9 mouse cellular contexts compared by ENCODE assay signal in genomic region chr7:99706341-99707037, GRCm38 (mm10). TPM values are rescaled to one million over a fixed set of nuclear protein-coding genes. Genes with fewer than 3 reads are reported as not detected.
DNase-seq lines count a peak whose midpoint lies in the region; ATAC-seq and TF ChIP-seq lines count a peak whose summit lies in the region.
"Had no signal": no experiment of that assay in that cellular context is flagged by ENCODE, and none has a peak within 500 bp of the region (broad histone marks: within the 10 kb centered on the region; RNA-seq: fewer than 3 reads in every experiment).

No protein-coding gene starts in this region.

- peaks cover 39% of the 10 kb centered on the region for H3K4me1 ChIP-seq in midbrain, embryonic 10.5 days
- no peaks in the 10 kb centered on the region for H3K4me1 ChIP-seq in midbrain, postnatal 0 days (ENCODE audit: insufficient read depth, low read length)
- peaks cover 26% of the 10 kb centered on the region for H3K4me1 ChIP-seq in heart, embryonic 13.5 days
- H3K4me1 ChIP-seq in kidney, embryonic 16.5 days (ENCODE audit: insufficient read depth, low read length): peaks cover 19% of the 10 kb centered on the region
- H3K4me1 ChIP-seq in neural tube, embryonic 15.5 days: peaks cover 6% of the 10 kb centered on the region; the same call in 1 of the 2 replicates

- no peak overlapping the region for H3K4me3 ChIP-seq in midbrain, embryonic 10.5 days
- no peak overlapping the region for H3K4me3 ChIP-seq in midbrain, postnatal 0 days (ENCODE audit: low read depth, low read length)
- H3K4me3 ChIP-seq in heart, embryonic 13.5 days: peak overlapping the region; percentile 6; the same call in 1 of the 2 replicates
- H3K4me3 ChIP-seq in kidney, embryonic 16.5 days (ENCODE audit: low read length): 0 out of 2 replicates have a peak overlapping the region, but pooled peaks have one; percentile 1
- no peak overlapping the region for H3K4me3 ChIP-seq in neural tube, embryonic 15.5 days (replicated peaks)

- DNase-seq in midbrain, embryonic 10.5 days (ENCODE audit: low spot score): no peak
- DNase-seq in midbrain, postnatal 0 days (ENCODE audit: low spot score): no peak
- no peak for DNase-seq in layer of hippocampus, adult 8-10 months (ENCODE audit: low spot score in 2 of 2)
- no peak for DNase-seq in urinary bladder, postnatal 36 days (ENCODE audit: low spot score in 2 of 2)

- WGBS in midbrain, embryonic 10.5 days: 67% methylated on average over 4 of the region's 4 CpGs
- 78% methylated on average over 4 of the region's 4 CpGs for WGBS in midbrain, postnatal 0 days
- 38% methylated on average over 4 of the region's 4 CpGs for WGBS in heart, embryonic 13.5 days
- 56% methylated on average over 4 of the region's 4 CpGs for WGBS in kidney, embryonic 16.5 days
- WGBS in neural tube, embryonic 15.5 days: 56% methylated on average over 4 of the region's 4 CpGs

- H3K27me3 ChIP-seq in midbrain, embryonic 10.5 days (ENCODE audit: low read depth, poor library complexity, severe bottlenecking): peaks cover 7% of the 10 kb centered on the region; the same call in 1 of the 2 replicates
- H3K27me3 ChIP-seq in midbrain, postnatal 0 days (ENCODE audit: insufficient read depth, low read length): no peaks in the 10 kb centered on the region
- peaks cover 35% of the 10 kb centered on the region for H3K27me3 ChIP-seq in heart, embryonic 13.5 days (replicated peaks)
- no peaks in the 10 kb centered on the region for H3K27me3 ChIP-seq in kidney, embryonic 16.5 days (ENCODE audit: insufficient read depth, low read length)
- H3K27me3 ChIP-seq in neural tube, embryonic 15.5 days (replicated peaks): no peaks in the 10 kb centered on the region

- H3K36me3 ChIP-seq in midbrain, embryonic 10.5 days: no peaks in the 10 kb centered on the region
- no peaks in the 10 kb centered on the region for H3K36me3 ChIP-seq in midbrain, postnatal 0 days (ENCODE audit: insufficient read depth, low read length)
- H3K36me3 ChIP-seq in heart, embryonic 13.5 days: no peaks in the 10 kb centered on the region
- no peaks in the 10 kb centered on the region for H3K36me3 ChIP-seq in kidney, embryonic 16.5 days (ENCODE audit: insufficient read depth, low read length)
- no peaks in the 10 kb centered on the region for H3K36me3 ChIP-seq in neural tube, embryonic 15.5 days

- TF ChIP-seq CTCF in midbrain, postnatal 0 days (IDR thresholded peaks at IDR 0.05): no peak

- H3K9me3 ChIP-seq in midbrain, embryonic 10.5 days (replicated peaks): no peaks in the 10 kb centered on the region
- H3K9me3 ChIP-seq in midbrain, postnatal 0 days (ENCODE audit: low read length): no peaks in the 10 kb centered on the region
- no peaks in the 10 kb centered on the region for H3K9me3 ChIP-seq in heart, embryonic 13.5 days
- no peaks in the 10 kb centered on the region for H3K9me3 ChIP-seq in kidney, embryonic 16.5 days (ENCODE audit: low read length)
- no peaks in the 10 kb centered on the region for H3K9me3 ChIP-seq in neural tube, embryonic 15.5 days (replicated peaks)

- H3K4me2 ChIP-seq in midbrain, postnatal 0 days (ENCODE audit: low read depth, low read length, poor library complexity, severe bottlenecking): no peak overlapping the region
- 0 out of 2 replicates have a peak overlapping the region, but pooled peaks have one; percentile 10 for H3K4me2 ChIP-seq in heart, embryonic 13.5 days
- peak overlapping the region; percentile 22 for H3K4me2 ChIP-seq in kidney, embryonic 16.5 days (replicated peaks; ENCODE audit: low read depth, low read length)
- peak overlapping the region; percentile 20 for H3K4me2 ChIP-seq in neural tube, embryonic 15.5 days

- H3K9ac ChIP-seq in midbrain, postnatal 0 days (replicated peaks; ENCODE audit: low read length, poor library complexity, severe bottlenecking): no peak overlapping the region
- H3K9ac ChIP-seq in heart, embryonic 13.5 days: 0 out of 2 replicates have a peak overlapping the region, but pooled peaks have one; percentile 10
- 0 out of 2 replicates have a peak overlapping the region, but pooled peaks have one; percentile 6 for H3K9ac ChIP-seq in kidney, embryonic 16.5 days (replicated peaks; ENCODE audit: low read length)
- no peak overlapping the region for H3K9ac ChIP-seq in neural tube, embryonic 15.5 days (replicated peaks)

- ATAC-seq in midbrain, postnatal 0 days (ENCODE audit: low FRiP score): no peak
- ATAC-seq in heart, embryonic 13.5 days (ENCODE audit: extremely low read depth, insufficient number of reproducible peaks, low FRiP score, low TSS enrichment): no peak
- peak; percentile 84 for ATAC-seq in kidney, embryonic 16.5 days (ENCODE audit: low FRiP score, low TSS enrichment)
- no peak for ATAC-seq in neural tube, embryonic 15.5 days (ENCODE audit: low FRiP score)
- no peak for ATAC-seq in megakaryocyte progenitor cell, adult 5-6 weeks (replicated peaks; ENCODE audit: poor library complexity)

- H3K27ac ChIP-seq in midbrain, embryonic 10.5 days (replicated peaks): peak overlapping the region; percentile 24
- no peak overlapping the region for H3K27ac ChIP-seq in midbrain, postnatal 0 days (ENCODE audit: low read depth, low read length)
- no peak overlapping the region for H3K27ac ChIP-seq in heart, embryonic 13.5 days (replicated peaks)
- peak overlapping the region; percentile 78 for H3K27ac ChIP-seq in kidney, embryonic 16.5 days (ENCODE audit: low read length)
- peak overlapping the region; percentile 34 for H3K27ac ChIP-seq in neural tube, embryonic 15.5 days (replicated peaks)

RNA-seq across cellular contexts. Expression of gene Slco2b1, which starts 4.7 kb away (rescaled TPM):
- polyA plus RNA-seq in midbrain, embryonic 10.5 days (2016; fragmentation: Nextera tagmentation; extraction: Ambion mirVana): 2.1 and 3.2 TPM in 2 replicates
- 10.2 and 13.9 TPM in 2 replicates for total RNA-seq in midbrain, postnatal 0 days (2014; rRNA removed)
- 6.5 TPM in 2 replicates for polyA plus RNA-seq in midbrain, postnatal 0 days (2015; fragmentation: Nextera tagmentation; extraction: Ambion mirVana)
- 1.6 TPM in 2 replicates for polyA plus RNA-seq in heart, embryonic 13.5 days (2015; fragmentation: Nextera tagmentation; extraction: Ambion mirVana)
- 3.0 and 3.4 TPM in 2 replicates for polyA plus RNA-seq in kidney, embryonic 16.5 days (2015; fragmentation: Nextera tagmentation; extraction: Ambion mirVana)
- 6.1 and 8.7 TPM in 2 replicates for polyA plus RNA-seq in neural tube, embryonic 15.5 days (2015; fragmentation: Nextera tagmentation; extraction: Ambion mirVana)
- total RNA-seq in megakaryocyte progenitor cell, adult 5-6 weeks (2015): 0.07 and 0.10 TPM in 2 replicates
- total RNA-seq in megakaryocyte progenitor cell, adult 5-6 weeks (2017): 0.10 and 0.12 TPM in 2 replicates
- 10 to 100 TPM; 11.6 to 32.5 (median 21.0) TPM for total RNA-seq in layer of hippocampus, adult 8-10 months (2022)

RNA-seq across cellular contexts. Expression of gene Olfr520, which starts 23.6 kb away (rescaled TPM):
- not detected in 2 replicates for polyA plus RNA-seq in midbrain, embryonic 10.5 days (2016; fragmentation: Nextera tagmentation; extraction: Ambion mirVana)
- not detected in 2 replicates for total RNA-seq in midbrain, postnatal 0 days (2014; rRNA removed)
- polyA plus RNA-seq in midbrain, postnatal 0 days (2015; fragmentation: Nextera tagmentation; extraction: Ambion mirVana): not detected in 2 replicates
- not detected in 2 replicates for polyA plus RNA-seq in heart, embryonic 13.5 days (2015; fragmentation: Nextera tagmentation; extraction: Ambion mirVana)
- polyA plus RNA-seq in kidney, embryonic 16.5 days (2015; fragmentation: Nextera tagmentation; extraction: Ambion mirVana): not detected in 2 replicates
- not detected in 2 replicates for polyA plus RNA-seq in neural tube, embryonic 15.5 days (2015; fragmentation: Nextera tagmentation; extraction: Ambion mirVana)
- not detected in 2 replicates for total RNA-seq in megakaryocyte progenitor cell, adult 5-6 weeks (2015)
- total RNA-seq in megakaryocyte progenitor cell, adult 5-6 weeks (2017): not detected in 2 replicates
- total RNA-seq in layer of hippocampus, adult 8-10 months (2022): under 1 TPM in 1 of 4 experiments, not detected in 3; 0.34 TPM

RNA-seq across cellular contexts. Expression of gene Olfr521, which starts 56.8 kb away (rescaled TPM):
- polyA plus RNA-seq in midbrain, embryonic 10.5 days (2016; fragmentation: Nextera tagmentation; extraction: Ambion mirVana): not detected in 2 replicates
- not detected in 2 replicates for total RNA-seq in midbrain, postnatal 0 days (2014; rRNA removed)
- polyA plus RNA-seq in midbrain, postnatal 0 days (2015; fragmentation: Nextera tagmentation; extraction: Ambion mirVana): not detected in 2 replicates
- not detected in 2 replicates for polyA plus RNA-seq in heart, embryonic 13.5 days (2015; fragmentation: Nextera tagmentation; extraction: Ambion mirVana)
- polyA plus RNA-seq in kidney, embryonic 16.5 days (2015; fragmentation: Nextera tagmentation; extraction: Ambion mirVana): not detected in 2 replicates
- not detected in 2 replicates for polyA plus RNA-seq in neural tube, embryonic 15.5 days (2015; fragmentation: Nextera tagmentation; extraction: Ambion mirVana)
- not detected in 2 replicates for total RNA-seq in megakaryocyte progenitor cell, adult 5-6 weeks (2015)
- not detected in 2 replicates for total RNA-seq in megakaryocyte progenitor cell, adult 5-6 weeks (2017)
- not detected for total RNA-seq in layer of hippocampus, adult 8-10 months (2022)
- total RNA-seq: left cerebral cortex, postnatal 10 days had no signal

Comparison
In these comparisons a context has a peak if more than half of its experiments do, and no peak if none do; other contexts are left out.
1. H3K27ac ChIP-seq: peak in midbrain, embryonic 10.5 days (single experiment), kidney, embryonic 16.5 days (single experiment) and neural tube, embryonic 15.5 days (single experiment); none in midbrain, postnatal 0 days (single experiment) and heart, embryonic 13.5 days (single experiment).
2. H3K4me3 ChIP-seq: peak in heart, embryonic 13.5 days (single experiment) and kidney, embryonic 16.5 days (single experiment); none in midbrain, embryonic 10.5 days (single experiment), midbrain, postnatal 0 days (single experiment) and neural tube, embryonic 15.5 days (single experiment).
3. H3K9ac ChIP-seq: peak in heart, embryonic 13.5 days (single experiment) and kidney, embryonic 16.5 days (single experiment); none in midbrain, postnatal 0 days (single experiment) and neural tube, embryonic 15.5 days (single experiment).